Mouse (Mus musculus) lung, postnatal 0 days (tissue): ENCODE data around the gene Bcap31. TPM values are rescaled to one million over a fixed set of nuclear protein-coding genes. Genes with fewer than 3 reads are reported as not detected.
A peak's percentile ranks its signal among the peaks of the same experiment; 100 is the strongest.

Experiments used
- ATAC-seq: fragments of 200-750 bp; cut with Nextera tagmentation; 2 replicates; pipeline ENCODE4 v1.8.0; 2017; ENCODE audit warnings: moderate library complexity
- DNase-seq: peaks from one replicate; pipeline ENCODE4 v3.0.0-alpha.2; 2016; ENCODE audit warnings: low spot score
- H3K27ac ChIP-seq: fragments of 300-500 bp; sonication (generic); 2 replicates; pipeline ENCODE4 v1.5.1; 2014; ENCODE audit warnings: antibody characterized with exemption, mild to moderate bottlenecking, low read length, mixed read lengths
- H3K27me3 ChIP-seq: fragments of 300-500 bp; sonication (generic); replicated peaks from 2 replicates; pipeline ENCODE4 v1.6.1; 2014; ENCODE audit warnings: low read length, mixed read lengths; ENCODE audit not compliant: insufficient read depth
- H3K36me3 ChIP-seq: fragments of 300-500 bp; sonication (generic); 2 replicates; pipeline ENCODE4 v1.6.1; 2014; ENCODE audit warnings: low read length, mixed read lengths; ENCODE audit not compliant: insufficient read depth
- H3K4me1 ChIP-seq: fragments of 300-500 bp; sonication (generic); 2 replicates; pipeline ENCODE4 v1.6.1; 2014; ENCODE audit warnings: antibody characterized with exemption, low read depth, low read length, mixed read lengths; ENCODE audit not compliant: insufficient read depth
- H3K4me2 ChIP-seq: fragments of 300-500 bp; sonication (generic); replicated peaks from 2 replicates; pipeline ENCODE4 v1.6.1; 2014; ENCODE audit warnings: low read depth, mild to moderate bottlenecking, low read length, moderate library complexity, mixed read lengths
- H3K4me3 ChIP-seq: fragments of 300-500 bp; sonication (generic); 2 replicates; pipeline ENCODE4 v1.5.1; 2014; ENCODE audit warnings: low read depth, low read length
- H3K9ac ChIP-seq: fragments of 300-500 bp; sonication (generic); replicated peaks from 2 replicates; pipeline ENCODE4 v1.6.1; 2014; ENCODE audit warnings: low read depth, mild to moderate bottlenecking
- H3K9me3 ChIP-seq: fragments of 300-500 bp; sonication (generic); 2 replicates; pipeline ENCODE4 v1.6.1; 2016; ENCODE audit warnings: low read length, mixed read lengths
- CTCF ChIP-seq: IDR thresholded peaks from 2 replicates; pipeline ENCODE4 v1.5.1; 2016; ENCODE audit warnings: antibody characterized with exemption, mild to moderate bottlenecking
- EP300 ChIP-seq: IDR thresholded peaks from 2 replicates; pipeline ENCODE4 v1.6.1; 2016; ENCODE audit warnings: antibody characterized with exemption, mild to moderate bottlenecking, control low read depth
- WGBS: fragments of 180-500 bp; shearing (Covaris S2); extraction: QIAGEN DNeasy Blood & Tissue Kit; methylation state at CpG from one replicate; pipeline ENCODE4 v1.1.7; 2014; 5-methylcytosine and 5-hydroxymethylcytosine counted together
- polyA plus RNA-seq: library from polyadenylated mRNA; unstranded; fragments of >200 nt; fragmentation: Nextera tagmentation; extraction: Ambion mirVana; gene quantifications from 2 replicates; pipeline ENCODE4 v1.2.1, GENCODE M21; 2015

Bcap31 gene
- polyA plus RNA-seq, 1 experiment from 2014 or later: 321 TPM

DNA sequence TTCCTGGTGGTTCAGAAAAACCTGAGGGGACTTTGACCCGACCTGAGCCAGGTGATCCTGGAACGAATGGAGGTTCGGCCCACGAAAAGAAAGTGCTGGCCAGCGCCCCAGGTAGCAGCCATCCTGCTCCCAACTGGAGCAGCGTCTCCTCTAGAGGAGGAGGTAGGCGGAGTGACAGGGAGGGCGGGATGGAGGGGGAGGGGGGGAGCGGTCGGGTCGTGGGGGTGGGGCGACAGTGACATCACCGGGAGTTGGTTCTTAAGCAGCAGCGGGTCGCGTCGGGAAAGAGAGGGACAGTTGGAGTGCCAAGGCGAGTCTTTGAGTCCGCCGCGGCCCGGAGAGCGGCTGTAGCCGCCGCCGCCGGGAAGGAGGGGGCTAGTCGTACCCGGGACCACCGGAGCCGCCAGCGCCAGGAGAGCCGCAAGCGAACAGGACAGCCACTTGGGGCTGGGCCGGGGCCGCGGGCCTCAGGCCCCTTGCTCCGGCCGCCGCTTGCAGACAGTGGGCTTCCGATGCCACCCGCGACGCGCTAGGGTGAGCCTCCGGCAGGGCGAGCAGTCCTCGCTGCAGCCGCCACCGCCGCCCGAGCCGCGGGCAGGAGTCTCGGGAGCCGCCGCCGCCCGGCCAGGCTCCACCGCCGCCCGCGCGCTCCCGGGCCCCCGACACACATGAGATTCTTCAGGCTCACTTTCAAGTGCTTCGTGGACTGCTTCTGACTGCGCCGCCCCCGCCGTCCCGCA, 42.9 kb downstream of the Bcap31 start, which contains the start of gene Slc6a8:
TSS of gene Slc6a8 (plus strand) at position 272 of the 740 bp plus-strand sequence.
- ATAC-seq (peak; percentile 90), DNase-seq (peak; percentile 84)
- H3K9ac ChIP-seq: peak within 1 kb of the TSS; percentile 51
- peak within 1 kb of the TSS; percentile 61 for H3K4me3 ChIP-seq
- no peaks in the 10 kb centered on the region for H3K27me3 ChIP-seq
- WGBS: 8% methylated on average over 19 of the region's 72 CpGs
- H3K9me3 ChIP-seq: no peaks in the 10 kb centered on the region
- peak within 1 kb of the TSS; percentile 72 for H3K27ac ChIP-seq
- TF ChIP-seq EP300 (no peak), CTCF (no peak)
- no peaks in the 10 kb centered on the region for H3K36me3 ChIP-seq
- peak within 1 kb of the TSS; percentile 74 for H3K4me2 ChIP-seq
- no peaks in the 10 kb centered on the region for H3K4me1 ChIP-seq

DNA sequence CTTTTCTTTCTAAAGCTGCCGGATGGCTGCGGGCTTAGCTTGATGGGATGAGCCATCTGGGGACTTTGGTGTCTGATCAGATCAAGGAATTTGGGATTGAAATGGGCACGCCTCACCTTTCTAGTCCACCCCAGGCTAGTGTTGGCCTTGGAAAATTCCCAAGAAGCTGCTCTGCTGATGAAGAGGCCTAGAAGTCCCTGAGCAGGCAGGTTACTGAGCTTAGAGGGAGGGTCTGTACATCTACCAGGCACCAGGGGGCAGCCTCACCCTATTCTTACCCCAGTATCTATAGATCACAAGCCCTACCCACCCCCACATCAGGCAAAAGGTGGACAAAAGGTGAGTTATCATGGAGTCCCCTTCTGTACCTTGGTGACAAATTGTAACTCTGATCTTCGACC, 43.9 kb downstream of the Bcap31 start:
- H3K27me3 ChIP-seq: no peaks in the 10 kb centered on the region
- no peak overlapping the region for H3K4me3 ChIP-seq
- TF ChIP-seq EP300: no peak
- peak; percentile 66 for TF ChIP-seq CTCF
- no peak overlapping the region for H3K4me2 ChIP-seq
- 51% methylated on average over 4 of the region's 4 CpGs for WGBS
- H3K9ac ChIP-seq: no peak overlapping the region
- H3K27ac ChIP-seq: no peak overlapping the region
- ATAC-seq: peak; percentile 51
- no peaks in the 10 kb centered on the region for H3K36me3 ChIP-seq
- peak; percentile 69 for DNase-seq
- no peaks in the 10 kb centered on the region for H3K4me1 ChIP-seq
- no peaks in the 10 kb centered on the region for H3K9me3 ChIP-seq

DNA sequence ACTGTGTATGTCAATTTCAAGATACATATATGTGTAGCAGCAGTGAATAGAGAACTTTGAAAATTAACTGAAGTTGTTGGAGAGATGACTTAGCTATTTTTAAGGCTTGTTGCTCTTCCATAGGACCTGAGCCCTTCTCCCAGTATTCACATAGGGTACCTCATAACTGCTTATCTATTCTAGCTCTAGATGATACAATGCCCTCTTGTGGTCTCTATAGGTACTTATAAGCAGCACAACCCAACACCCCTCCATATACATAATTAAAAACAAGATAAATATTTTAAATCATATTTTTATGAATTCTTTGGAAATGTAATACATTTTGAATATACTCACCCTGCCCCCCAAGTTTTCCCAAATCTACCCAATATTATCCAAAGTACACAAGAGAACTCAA, 52.8 kb downstream of the Bcap31 start:
- Histone ChIP-seq H3K27ac (no peak overlapping the region), H3K9ac (no peak overlapping the region), H3K4me3 (no peak overlapping the region), H3K4me2 (no peak overlapping the region), H3K9me3 (no peaks in the 10 kb centered on the region), H3K4me1 (no peaks in the 10 kb centered on the region), H3K36me3 (no peaks in the 10 kb centered on the region), H3K27me3 (no peaks in the 10 kb centered on the region)
- no peak for TF ChIP-seq EP300
- TF ChIP-seq CTCF: peak; percentile 42; the same call in 1 of the 2 replicates
- peak; percentile 35 for DNase-seq
- ATAC-seq: no peak

DNA sequence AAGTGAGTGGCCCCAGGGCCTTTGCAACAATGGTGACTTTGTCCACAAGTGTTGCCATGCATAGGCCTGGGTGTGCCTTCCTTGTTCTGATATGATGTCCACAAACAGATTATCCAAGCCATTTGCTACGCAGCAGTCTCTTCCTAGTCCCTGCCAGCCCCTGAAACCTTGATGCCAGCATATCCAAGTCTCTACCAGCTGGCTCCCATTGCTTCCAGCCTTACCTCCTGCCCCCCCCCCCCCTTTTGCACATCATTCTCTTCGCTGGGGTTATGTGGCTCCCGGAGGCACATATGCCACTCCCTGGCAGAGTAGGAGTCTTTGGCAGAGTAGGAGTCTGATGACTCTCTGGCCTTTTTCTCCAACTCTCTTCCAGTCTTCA, 55.7 kb downstream of the Bcap31 start:
- H3K4me2 ChIP-seq: peak overlapping the region; percentile 69
- peak overlapping the region; percentile 34; the same call in 1 of the 2 replicates for H3K4me3 ChIP-seq
- ATAC-seq (no peak), DNase-seq (no peak)
- H3K9ac ChIP-seq: no peak overlapping the region
- H3K36me3 ChIP-seq: no peaks in the 10 kb centered on the region
- no peaks in the 10 kb centered on the region for H3K9me3 ChIP-seq
- 60% methylated on average over 3 of the region's 3 CpGs for WGBS
- H3K4me1 ChIP-seq: no peaks in the 10 kb centered on the region
- no peaks in the 10 kb centered on the region for H3K27me3 ChIP-seq
- no peak for TF ChIP-seq EP300
- TF ChIP-seq CTCF: no peak
- no peak overlapping the region for H3K27ac ChIP-seq

DNA sequence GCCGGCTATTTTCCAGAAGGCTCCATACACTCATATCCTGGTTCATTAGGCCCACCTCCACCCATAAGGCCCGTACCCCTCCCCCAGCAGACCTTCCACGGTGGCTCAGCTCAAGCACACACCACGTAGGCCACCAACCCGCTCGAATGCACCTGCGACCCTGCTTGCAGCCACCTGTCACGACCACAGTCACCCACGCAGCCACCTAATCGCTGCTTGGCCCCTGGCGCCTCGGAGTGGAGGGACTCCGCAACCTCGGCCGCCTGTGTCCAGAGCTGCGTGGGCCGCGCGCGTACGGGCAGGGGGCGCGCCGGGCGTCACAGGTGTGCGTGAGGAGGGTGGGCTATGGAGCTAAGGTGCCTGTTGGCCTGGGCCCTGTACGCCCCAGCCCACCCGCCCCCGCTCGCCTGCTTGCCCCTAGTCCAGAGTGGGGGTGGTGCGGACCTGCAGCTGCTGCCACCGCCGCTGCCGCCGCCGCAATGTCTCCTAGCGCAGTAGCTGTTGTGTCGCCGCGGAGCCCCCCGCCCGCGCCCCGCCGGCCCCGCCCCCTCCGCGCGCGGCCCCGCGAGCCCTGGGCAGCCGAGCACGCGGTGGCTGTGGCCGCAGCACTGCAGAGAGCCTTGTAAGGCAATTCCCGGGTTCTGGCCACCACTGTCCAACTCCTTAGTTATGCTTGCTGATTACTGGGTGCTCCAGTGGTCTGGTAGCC, 56.2 kb downstream of the Bcap31 start, which contains the start of gene Pnck:
TSS of gene Pnck (minus strand) at position 543 of the 709 bp plus-strand sequence.
- TF ChIP-seq EP300 (no peak), CTCF (no peak; the same call in 1 of the 2 replicates)
- peak within 1 kb of the TSS; percentile 69 for H3K4me2 ChIP-seq
- H3K9ac ChIP-seq: no peak within 1 kb of the TSS
- H3K9me3 ChIP-seq: no peaks in the 10 kb centered on the region
- no peaks in the 10 kb centered on the region for H3K27me3 ChIP-seq
- no peak within 1 kb of the TSS for H3K27ac ChIP-seq
- H3K36me3 ChIP-seq: no peaks in the 10 kb centered on the region
- H3K4me3 ChIP-seq: peak within 1 kb of the TSS; percentile 34
- ATAC-seq (peak; percentile 47), DNase-seq (no peak)
- 32% methylated on average over 16 of the region's 57 CpGs for WGBS
- H3K4me1 ChIP-seq: no peaks in the 10 kb centered on the region

DNA sequence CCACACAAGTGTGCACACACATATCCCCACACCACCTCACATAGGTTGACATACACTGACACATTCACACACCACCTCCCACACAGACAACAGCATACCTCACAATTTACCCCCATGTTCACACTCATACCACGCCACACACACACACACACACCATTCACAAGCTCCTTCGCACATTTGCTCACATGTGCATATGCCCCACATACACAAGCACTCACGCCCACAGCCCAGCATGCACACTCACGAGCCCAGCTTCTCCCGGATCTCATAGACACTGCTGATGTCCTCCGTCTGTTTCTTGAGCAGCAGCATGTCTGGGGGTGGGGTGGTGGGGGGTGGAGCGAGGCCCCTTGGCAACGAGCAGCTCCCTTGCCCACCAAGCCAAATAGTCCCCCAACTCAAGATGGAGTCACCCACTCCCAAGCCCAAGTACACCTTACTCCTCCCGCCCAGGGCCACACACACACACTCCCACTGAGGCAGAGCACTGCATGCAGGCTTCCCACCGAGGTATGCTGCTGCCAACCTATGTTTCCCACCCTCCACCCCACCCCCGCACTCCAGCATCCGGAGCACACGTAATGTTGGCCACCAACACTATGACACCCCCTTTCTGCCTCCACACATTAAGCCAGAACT, 56.9 kb downstream of the Bcap31 start:
- 53% methylated on average over 13 of the region's 13 CpGs for WGBS
- Histone ChIP-seq H3K4me2 (peak overlapping the region; percentile 69), H3K9me3 (no peaks in the 10 kb centered on the region), H3K36me3 (no peaks in the 10 kb centered on the region), H3K27ac (no peak overlapping the region), H3K4me1 (no peaks in the 10 kb centered on the region), H3K4me3 (peak overlapping the region; percentile 34; the same call in 1 of the 2 replicates), H3K27me3 (no peaks in the 10 kb centered on the region), H3K9ac (no peak overlapping the region)
- no peak for TF ChIP-seq EP300
- TF ChIP-seq CTCF: no peak
- ATAC-seq (no peak), DNase-seq (no peak)
